Mouse (Mus musculus) limb, embryonic 12.5 days (tissue): ENCODE measurements around the gene Rrp12. TPM values are rescaled to one million over a fixed set of nuclear protein-coding genes. Genes with fewer than 3 reads are reported as not detected.
A peak's percentile ranks its signal among the peaks of the same experiment; 100 is the strongest.
"Not testable (repeated sequence)": the region's sequence is repeated elsewhere in the genome, so short reads cannot be mapped to it uniquely, and the experiment has no call there.

Experiments
- ATAC-seq: fragments of 200-750 bp; cut with Nextera tagmentation; 2 replicates; pipeline ENCODE4 v1.8.0; 2017; ENCODE audit warnings: low read depth, moderate TSS enrichment; ENCODE audit not compliant: insufficient number of reproducible peaks, insufficient read depth, low FRiP score, low TSS enrichment
- H3K27ac ChIP-seq: fragments of 300-500 bp; sonication (generic); 2 replicates; pipeline ENCODE4 v1.5.1; 2016; ENCODE audit warnings: mild to moderate bottlenecking, moderate library complexity
- H3K27me3 ChIP-seq: fragments of 300-500 bp; sonication (generic); 2 replicates; pipeline ENCODE4 v1.6.1; 2016; ENCODE audit warnings: mild to moderate bottlenecking, moderate library complexity
- H3K36me3 ChIP-seq: fragments of 300-500 bp; sonication (generic); 2 replicates; pipeline ENCODE4 v1.6.1; 2016; ENCODE audit warnings: mild to moderate bottlenecking, moderate library complexity
- H3K4me1 ChIP-seq: fragments of 300-500 bp; sonication (generic); replicated peaks from 2 replicates; pipeline ENCODE4 v1.6.1; 2016
- H3K4me2 ChIP-seq: fragments of 300-500 bp; sonication (generic); 2 replicates; pipeline ENCODE4 v1.6.1; 2016; ENCODE audit warnings: mild to moderate bottlenecking, moderate library complexity
- H3K4me3 ChIP-seq: fragments of 300-500 bp; sonication (generic); replicated peaks from 2 replicates; pipeline ENCODE4 v1.5.1; 2016; ENCODE audit warnings: mild to moderate bottlenecking
- H3K9ac ChIP-seq: fragments of 300-500 bp; sonication (generic); replicated peaks from 2 replicates; pipeline ENCODE4 v1.6.1; 2016; ENCODE audit warnings: mild to moderate bottlenecking, moderate library complexity
- H3K9me3 ChIP-seq: fragments of 300-500 bp; sonication (generic); 2 replicates; pipeline ENCODE4 v1.6.1; 2016; ENCODE audit warnings: mild to moderate bottlenecking, moderate library complexity
- WGBS: fragments of 180-500 bp; shearing (Covaris S2); methylation state at CpG from one replicate; pipeline ENCODE4 v1.1.7; 2016; 5-methylcytosine and 5-hydroxymethylcytosine counted together
- polyA plus RNA-seq: library from polyadenylated mRNA; unstranded; fragments of >200 nt; fragmentation: Nextera tagmentation; extraction: Ambion mirVana; gene quantifications from 2 replicates; pipeline ENCODE4 v1.2.1, GENCODE M21; 2016

Gene Rrp12
- polyA plus RNA-seq, 1 experiment from 2014 or later = 23.2 TPM

DNA sequence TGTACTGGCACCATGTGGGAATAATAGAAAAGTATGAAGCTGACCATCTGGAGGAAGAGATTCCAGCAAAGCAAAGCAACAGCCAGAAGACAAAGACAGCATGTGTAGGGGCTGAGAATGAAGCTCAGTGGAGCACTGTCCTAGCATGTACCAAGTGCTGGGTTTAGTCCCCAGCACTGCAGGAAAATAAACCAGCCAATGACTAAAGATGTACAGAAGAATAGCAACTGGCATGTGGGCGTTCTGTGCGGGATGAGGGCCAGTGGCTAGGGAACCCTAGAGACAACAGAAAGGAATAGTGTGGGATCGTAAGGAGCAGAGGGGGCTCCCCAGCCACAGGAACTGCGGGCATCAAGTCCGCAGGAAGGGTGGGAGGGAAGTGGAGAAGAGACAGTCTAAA lies 26.7 kb downstream of the Rrp12 start:
- H3K27ac ChIP-seq = no peak overlapping the region
- WGBS = 95% methylated on average over 5 of the region's 5 CpGs
- no peaks in the 10 kb centered on the region for H3K4me1 ChIP-seq
- H3K9me3 ChIP-seq = no peaks in the 10 kb centered on the region
- no peak for ATAC-seq
- no peak overlapping the region for H3K9ac ChIP-seq
- H3K4me2 ChIP-seq = no peak overlapping the region
- H3K27me3 ChIP-seq = no peaks in the 10 kb centered on the region
- no peak overlapping the region for H3K4me3 ChIP-seq
- peaks cover 90% of the 10 kb centered on the region for H3K36me3 ChIP-seq

DNA sequence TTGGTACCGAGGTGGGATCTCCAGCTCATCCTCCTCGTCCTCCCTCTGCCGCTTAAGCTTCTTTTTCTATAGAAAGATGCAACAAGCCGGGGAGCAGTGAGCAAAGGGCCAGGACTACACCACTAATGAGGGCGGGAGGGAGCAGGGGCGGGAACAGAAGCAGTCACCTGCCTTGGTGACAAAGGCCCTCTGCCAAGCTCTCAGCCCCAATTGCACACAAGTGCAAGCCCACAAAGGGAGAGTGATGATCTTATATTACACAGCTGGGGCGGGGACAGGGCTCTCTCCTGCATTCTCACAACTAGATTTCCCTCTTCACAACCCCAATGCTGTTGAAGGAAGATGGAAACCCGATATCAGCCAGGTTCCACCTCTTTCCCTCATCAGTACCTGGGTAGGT lies 29.3 kb downstream of the Rrp12 start:
- peaks cover 86% of the 10 kb centered on the region for H3K36me3 ChIP-seq
- H3K9ac ChIP-seq = no peak overlapping the region
- H3K27ac ChIP-seq = no peak overlapping the region
- H3K4me3 ChIP-seq = no peak overlapping the region
- no peak overlapping the region for H3K4me2 ChIP-seq
- ATAC-seq = no peak
- 83% methylated on average over 8 of the region's 8 CpGs for WGBS
- no peaks in the 10 kb centered on the region for H3K27me3 ChIP-seq
- H3K4me1 ChIP-seq = no peaks in the 10 kb centered on the region
- no peaks in the 10 kb centered on the region for H3K9me3 ChIP-seq

DNA sequence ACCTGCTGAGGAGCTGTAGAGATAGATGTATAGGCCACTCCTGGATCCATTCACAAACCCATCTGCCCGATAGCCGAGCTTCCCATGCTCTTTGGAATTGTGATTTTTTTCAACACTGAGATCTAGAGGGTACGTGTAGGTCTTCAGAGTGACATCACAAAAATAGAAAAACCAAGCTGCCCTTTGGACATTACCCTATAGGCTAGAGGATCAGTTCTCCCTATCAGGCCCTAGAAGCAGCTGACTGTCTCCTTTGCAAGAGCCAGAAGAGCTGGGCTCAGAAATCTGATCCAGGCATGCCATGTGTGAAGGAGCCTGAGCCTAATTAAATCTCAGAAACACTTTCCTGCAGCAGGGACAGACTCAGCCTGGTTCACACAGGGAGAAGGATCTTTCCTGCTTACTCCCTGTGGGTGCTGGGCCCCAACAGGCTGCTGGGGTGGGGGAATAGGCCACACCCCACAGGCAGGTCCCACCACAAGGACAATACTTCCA lies 38.1 kb downstream of the Rrp12 start:
- 81% methylated on average over 3 of the region's 3 CpGs for WGBS
- no peak overlapping the region for H3K27ac ChIP-seq
- no peaks in the 10 kb centered on the region for H3K9me3 ChIP-seq
- H3K9ac ChIP-seq = no peak overlapping the region
- no peak overlapping the region for H3K4me3 ChIP-seq
- H3K36me3 ChIP-seq = peaks cover 15% of the 10 kb centered on the region; the same call in 1 of the 2 replicates
- H3K4me2 ChIP-seq = no peak overlapping the region
- ATAC-seq = no peak
- H3K4me1 ChIP-seq = peaks cover 7% of the 10 kb centered on the region
- H3K27me3 ChIP-seq = no peaks in the 10 kb centered on the region

DNA sequence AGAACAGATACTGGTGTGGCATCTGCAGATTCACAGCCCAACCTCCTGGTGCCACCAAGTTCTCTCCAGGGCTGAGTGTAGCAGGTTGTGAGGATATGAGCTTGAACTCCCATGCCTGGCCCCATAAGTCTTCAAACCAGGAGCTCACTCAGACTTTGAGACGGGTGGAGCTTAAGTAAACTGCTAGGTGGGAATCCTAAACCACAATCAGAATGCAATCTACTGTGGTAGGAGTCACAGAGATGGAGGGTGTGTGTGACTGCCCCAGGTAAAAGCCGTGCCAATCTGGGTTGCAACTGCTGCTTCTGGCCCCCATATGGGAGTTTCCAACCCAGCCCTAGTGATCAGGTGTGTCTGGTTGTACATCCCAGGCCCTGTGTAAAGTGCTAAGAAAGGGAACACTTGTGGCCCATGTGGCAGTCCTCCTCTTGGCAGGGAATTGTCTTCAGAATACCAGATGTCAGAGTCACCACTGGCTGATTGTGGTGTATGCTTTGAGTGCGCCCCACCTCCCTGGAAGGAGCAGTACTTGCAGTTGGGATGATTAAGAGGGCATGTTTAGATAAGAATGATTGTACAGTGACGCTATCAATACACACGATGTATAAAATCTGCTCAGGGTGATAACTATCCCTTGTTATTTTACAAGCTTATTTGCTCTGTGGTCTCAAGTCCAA lies 38.7 kb downstream of the Rrp12 start:
- Histone ChIP-seq H3K9me3 (no peaks in the 10 kb centered on the region), H3K27ac (no peak overlapping the region), H3K4me1 (peaks cover 7% of the 10 kb centered on the region), H3K4me3 (no peak overlapping the region), H3K27me3 (no peaks in the 10 kb centered on the region), H3K36me3 (peaks cover 9% of the 10 kb centered on the region; the same call in 1 of the 2 replicates), H3K9ac (no peak overlapping the region), H3K4me2 (no peak overlapping the region)
- 80% methylated on average over 5 of the region's 5 CpGs for WGBS
- no peak for ATAC-seq

DNA sequence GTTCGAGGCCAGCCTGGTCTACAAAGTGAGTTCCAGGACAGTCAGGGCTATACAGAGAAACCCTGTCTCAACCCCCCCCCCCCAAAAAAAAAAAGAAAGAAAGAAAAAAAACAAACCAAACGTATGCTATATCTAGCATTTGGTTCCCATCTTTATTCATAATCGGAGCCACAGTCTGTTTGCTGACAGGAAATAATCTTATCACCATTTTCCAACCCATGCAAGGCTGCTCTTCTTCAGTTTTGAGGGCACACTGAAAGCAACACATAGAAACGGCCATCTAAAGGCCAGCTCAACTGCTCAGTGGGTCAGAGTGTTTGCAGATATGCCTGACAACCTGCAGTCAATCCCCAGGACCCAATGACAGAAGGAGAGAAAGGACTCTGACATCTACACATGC lies 43.5 kb downstream of the Rrp12 start:
- Histone ChIP-seq H3K27ac (no peak overlapping the region), H3K36me3 (no peaks in the 10 kb centered on the region), H3K4me2 (no peak overlapping the region), H3K9me3 (no peaks in the 10 kb centered on the region), H3K27me3 (no peaks in the 10 kb centered on the region; the same call in 1 of the 2 replicates), H3K9ac (no peak overlapping the region), H3K4me1 (peaks cover 15% of the 10 kb centered on the region), H3K4me3 (no peak overlapping the region)
- ATAC-seq = no peak
- WGBS = 89% methylated on average over 4 of the region's 4 CpGs

DNA sequence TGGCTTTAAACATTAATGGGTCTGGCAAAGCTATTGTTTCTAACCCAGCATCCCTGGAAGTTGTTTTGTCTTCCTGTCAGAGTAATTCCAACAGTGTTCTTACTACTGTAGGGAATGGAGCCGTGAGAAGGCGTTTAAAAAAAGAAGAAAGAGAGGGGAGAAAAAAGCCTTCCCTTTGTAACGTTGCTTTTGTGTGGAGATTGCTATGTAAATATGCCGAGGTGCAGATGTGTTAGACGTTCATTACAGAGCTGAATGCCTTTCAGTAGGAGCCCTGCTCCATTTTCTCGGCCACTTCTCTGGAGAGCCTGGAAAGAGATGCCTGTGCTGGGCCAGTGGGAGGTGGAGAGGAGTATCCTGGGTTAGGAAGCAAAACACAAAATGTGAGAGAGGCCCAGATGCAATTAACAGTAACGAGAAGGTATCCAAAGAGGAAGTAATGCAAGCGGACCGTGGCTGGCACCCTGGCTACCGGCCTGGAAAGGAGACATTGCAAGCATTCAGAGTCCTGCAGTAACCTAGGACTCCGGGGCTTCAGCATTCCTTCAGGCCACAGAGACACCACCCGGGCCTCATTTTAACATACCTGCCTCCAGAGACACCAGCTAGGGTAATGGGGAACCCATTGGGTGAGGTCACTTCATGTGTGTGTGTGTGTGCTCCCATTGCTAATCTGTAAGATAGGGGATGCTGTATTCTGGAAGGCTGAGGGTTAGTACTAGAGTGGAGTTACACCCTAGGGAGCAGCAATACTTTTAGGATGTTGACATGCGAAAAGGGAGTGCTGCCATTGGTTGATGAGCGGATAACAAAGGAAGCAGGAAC lies 45.0 kb downstream of the Rrp12 start:
- Histone ChIP-seq H3K4me2 (peak overlapping the region; percentile 20), H3K4me1 (peaks cover 26% of the 10 kb centered on the region), H3K27me3 (peaks cover 12% of the 10 kb centered on the region), H3K9me3 (no peaks in the 10 kb centered on the region), H3K4me3 (no peak overlapping the region), H3K9ac (no peak overlapping the region), H3K27ac (peak overlapping the region; percentile 87), H3K36me3 (no peaks in the 10 kb centered on the region)
- 28% methylated on average over 14 of the region's 14 CpGs for WGBS
- ATAC-seq = no peak

DNA sequence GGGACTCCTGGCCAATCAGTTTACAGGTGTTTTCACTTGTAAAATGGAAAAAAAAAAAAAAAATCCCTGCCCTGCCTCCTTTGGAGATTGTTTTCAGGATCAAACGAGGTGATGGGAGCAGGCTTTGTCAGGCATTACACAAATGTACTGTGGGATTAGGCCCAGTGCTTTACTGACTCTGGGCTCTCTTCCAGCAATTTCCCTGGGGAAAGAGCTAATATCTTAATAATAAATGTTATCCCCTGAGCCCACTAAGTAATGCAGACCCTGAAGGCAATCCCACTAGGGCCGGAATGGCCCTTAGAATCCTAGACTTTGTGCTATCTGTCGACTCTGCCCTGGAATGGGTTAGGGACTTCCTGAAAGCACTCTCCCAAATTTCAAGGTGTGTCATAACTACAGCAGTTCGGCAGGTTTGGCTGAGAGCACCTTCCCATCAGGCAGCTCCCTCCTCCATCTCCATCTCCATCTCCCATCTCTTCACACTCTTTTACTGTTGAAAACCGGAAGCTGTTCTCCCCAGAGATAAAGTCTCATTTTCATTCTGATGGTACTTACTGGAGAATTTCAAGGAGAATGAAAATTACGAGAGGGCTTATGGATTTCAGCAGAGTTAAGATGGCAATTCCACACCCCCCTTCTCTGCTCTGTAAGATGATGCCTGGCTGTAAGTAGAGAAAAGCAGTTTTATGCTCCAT lies 45.8 kb downstream of the Rrp12 start:
- Histone ChIP-seq H3K4me3 (no peak overlapping the region), H3K27me3 (peaks cover 19% of the 10 kb centered on the region), H3K36me3 (no peaks in the 10 kb centered on the region), H3K27ac (peak overlapping the region; percentile 87), H3K9me3 (no peaks in the 10 kb centered on the region), H3K4me2 (peak overlapping the region; percentile 20), H3K9ac (no peak overlapping the region), H3K4me1 (peaks cover 26% of the 10 kb centered on the region)
- WGBS = 24% methylated on average over 6 of the region's 6 CpGs
- ATAC-seq = no peak

DNA sequence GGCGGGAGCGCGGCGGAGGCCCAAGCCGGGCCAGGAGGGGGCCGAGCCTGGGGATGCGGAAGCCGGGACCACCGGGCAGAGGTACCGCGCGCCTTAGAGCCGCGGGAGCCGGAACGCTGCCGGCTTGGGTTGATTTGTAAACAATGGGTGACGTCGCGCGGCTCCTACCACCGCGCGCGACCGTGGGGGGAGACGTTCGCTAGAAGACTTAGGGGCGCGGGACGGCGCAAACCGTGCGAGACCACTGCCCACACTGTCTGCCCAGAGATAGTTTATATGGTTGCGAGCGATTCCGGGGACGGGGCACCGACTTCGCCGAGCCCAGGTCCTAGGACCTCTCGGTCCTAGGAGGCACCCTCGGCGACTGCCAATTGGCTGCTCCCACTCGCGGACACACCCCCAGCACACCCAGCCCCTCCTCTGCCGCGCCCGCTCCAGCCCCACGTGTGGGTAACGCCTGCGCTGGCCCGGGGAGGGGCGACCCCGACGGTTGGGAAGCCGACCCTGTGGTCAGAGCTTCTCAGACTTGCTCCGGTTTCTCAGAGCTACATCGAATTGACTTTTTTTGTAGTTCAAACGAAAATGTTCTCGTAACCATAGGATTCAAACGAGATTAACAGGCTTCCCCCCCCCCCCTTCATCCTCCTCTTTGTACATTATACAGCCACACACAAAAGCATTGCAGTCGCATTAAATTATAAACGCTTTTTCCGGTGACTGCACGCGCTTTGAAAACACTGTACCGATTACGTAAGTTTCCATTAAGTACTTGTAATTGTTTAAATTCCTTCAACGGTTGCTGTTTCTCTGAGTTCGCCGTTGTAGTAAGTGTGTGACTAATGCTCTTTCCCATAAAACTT lies 47.8 kb downstream of the Rrp12 start, which contains the start of gene Frat2:
Gene Frat2 (minus strand): TSS at position 141 of the 860 bp plus-strand sequence.
- peaks cover 26% of the 10 kb centered on the region for H3K4me1 ChIP-seq
- WGBS = under 1% methylated on average over 66 of the region's 72 CpGs
- no peaks in the 10 kb centered on the region for H3K9me3 ChIP-seq
- no peaks in the 10 kb centered on the region for H3K36me3 ChIP-seq
- H3K4me2 ChIP-seq = peak within 1 kb of the TSS; percentile 100
- H3K4me3 ChIP-seq = peak within 1 kb of the TSS; percentile 78
- peak within 1 kb of the TSS; percentile 80 for H3K27ac ChIP-seq
- peaks cover 22% of the 10 kb centered on the region for H3K27me3 ChIP-seq
- peak within 1 kb of the TSS; percentile 74 for H3K9ac ChIP-seq
- ATAC-seq = peak; percentile 95

DNA sequence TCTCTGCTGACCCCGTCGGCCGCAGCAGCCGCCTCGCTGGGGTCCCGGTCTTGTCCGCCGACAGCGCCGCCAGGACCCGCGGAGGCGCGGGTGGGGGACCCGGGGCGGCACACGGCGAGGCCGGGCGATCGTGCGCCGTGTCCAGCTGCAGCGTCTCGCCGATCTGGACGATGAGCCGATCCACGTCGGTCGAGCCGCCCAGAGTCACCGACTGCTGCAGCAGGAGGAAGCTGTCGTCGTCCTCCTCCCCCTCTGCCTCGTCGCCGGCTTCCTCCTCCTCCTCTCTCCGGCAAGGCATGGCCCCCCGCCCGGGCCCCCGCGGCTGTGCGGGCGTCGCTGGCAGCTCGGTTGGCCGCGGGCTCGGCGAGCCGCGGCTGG lies 48.4 kb downstream of the Rrp12 start:
- H3K9ac ChIP-seq = peak overlapping the region; percentile 74
- WGBS = 0% methylated on average over 22 of the region's 53 CpGs
- ATAC-seq = peak; percentile 53

DNA sequence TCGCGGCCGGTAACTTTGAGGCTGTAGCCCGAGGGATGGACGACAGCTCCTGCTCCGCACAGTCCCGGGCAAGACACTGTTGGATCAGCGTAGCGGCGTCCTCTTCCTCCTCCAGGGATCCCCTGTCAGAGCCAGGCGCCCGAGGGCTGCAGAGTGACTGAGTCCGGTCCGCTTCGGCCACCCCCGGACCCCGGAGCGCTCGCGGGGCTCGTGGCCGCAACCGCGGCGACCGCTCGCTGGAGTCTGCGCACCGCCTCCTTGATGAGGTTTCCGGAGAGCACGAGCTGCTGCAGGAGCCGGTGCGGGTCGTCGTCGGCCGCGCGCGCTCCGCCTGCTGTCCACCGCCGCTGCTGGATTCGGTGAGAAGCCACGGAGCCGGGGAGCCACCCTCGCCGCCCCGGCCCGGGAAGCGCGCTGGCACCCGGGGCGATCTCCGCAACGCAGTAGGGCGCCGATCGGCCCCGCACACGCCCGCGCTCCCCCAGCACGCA lies 48.8 kb downstream of the Rrp12 start:
- Histone ChIP-seq H3K9ac (peak overlapping the region; percentile 74), H3K4me1 (peaks cover 26% of the 10 kb centered on the region), H3K9me3 (no peaks in the 10 kb centered on the region), H3K36me3 (no peaks in the 10 kb centered on the region), H3K4me3 (peak overlapping the region; percentile 78), H3K4me2 (peak overlapping the region; percentile 100), H3K27ac (peak overlapping the region; percentile 80), H3K27me3 (peaks cover 22% of the 10 kb centered on the region)
- WGBS = under 1% methylated on average over 64 of the region's 64 CpGs
- ATAC-seq = no peak

More for the DNA sequence above, 48.4 kb downstream of the Rrp12 start:
- not testable (repeated sequence) for H3K9me3 ChIP-seq, H3K36me3 ChIP-seq
- peak overlapping the region; percentile 80 for H3K27ac ChIP-seq
- peak overlapping the region; percentile 78 for H3K4me3 ChIP-seq
- peaks cover 26% of the 10 kb centered on the region for H3K4me1 ChIP-seq
- H3K4me2 ChIP-seq = peak overlapping the region; percentile 100
- H3K27me3 ChIP-seq = peaks cover 22% of the 10 kb centered on the region
